Mouse (Mus musculus) layer of hippocampus, adult 11-12 months (tissue): ENCODE results near the gene Rai14.

Experiments
- DNase-seq: peaks from one replicate; pipeline ENCODE4 v3.0.0; 2022; ENCODE audit warnings: low spot score

Gene Rai14

DNA sequence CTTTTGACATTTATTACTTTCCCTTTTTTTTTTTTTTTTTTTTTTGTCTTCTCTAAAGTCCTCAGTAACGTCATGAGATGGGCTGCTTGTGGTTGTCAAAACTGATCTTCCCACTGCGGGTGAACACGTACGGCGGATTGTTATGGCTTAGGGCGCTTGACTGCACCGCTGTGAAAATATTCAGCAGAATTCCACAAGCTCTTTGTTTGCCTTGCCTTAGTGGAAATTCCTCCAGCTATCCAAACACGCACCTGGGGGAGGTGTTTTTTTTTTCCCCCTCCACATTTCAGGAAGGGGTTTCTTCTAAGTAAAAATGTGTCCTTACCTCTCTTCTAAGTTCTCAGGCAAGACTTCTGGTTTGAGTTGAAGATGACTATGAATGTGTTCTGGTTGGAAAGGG lies 6.2 kb upstream of the Rai14 start:
- no peak for DNase-seq

GRCm38 (mm10) chr15:10720188-10720587 lies 5.8 kb upstream of the Rai14 start:
- DNase-seq, result no peak

- DNase-seq, result no peak
These were observed 5.1 kb upstream of the Rai14 start for GRCm38 (mm10) chr15:10719511-10719910.

DNA sequence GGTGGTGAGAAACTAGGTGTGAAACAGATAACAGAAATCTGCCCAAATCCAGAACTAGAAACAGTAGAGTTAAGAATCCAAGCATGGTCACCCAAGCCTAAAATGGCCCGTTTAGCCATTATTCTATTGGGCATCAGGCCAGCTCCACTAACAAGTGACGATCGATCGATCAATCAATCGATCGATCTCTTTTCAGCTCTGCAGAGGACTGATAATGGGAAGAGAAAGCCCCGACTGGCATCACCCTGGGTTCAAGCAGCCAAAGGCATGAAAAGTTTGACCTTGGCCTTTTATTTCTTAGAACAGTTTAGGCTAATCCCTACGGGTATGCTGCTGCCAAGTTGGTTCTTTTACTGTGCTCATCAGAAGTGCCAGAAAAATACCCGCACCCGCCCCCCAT lies 4.3 kb upstream of the Rai14 start:
- DNase-seq, result no peak

DNA sequence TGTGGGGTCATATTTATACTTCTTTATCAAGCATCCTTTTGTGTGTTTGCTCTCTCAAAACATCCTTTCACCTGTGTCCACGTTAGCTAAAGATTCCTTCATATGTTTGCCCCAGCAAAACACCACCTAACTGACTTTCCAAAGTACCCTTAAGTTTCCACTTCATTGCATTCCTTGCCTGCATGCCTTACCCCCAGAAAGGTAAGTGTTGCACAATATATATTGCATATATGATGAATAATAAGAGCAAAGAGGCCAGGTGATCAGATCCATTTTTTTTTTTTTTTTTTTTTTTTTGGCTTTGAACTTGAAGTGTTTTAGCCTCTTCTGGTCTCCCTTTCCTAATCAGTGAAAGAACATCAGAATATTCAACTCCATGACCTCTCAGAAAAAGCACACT lies 2.9 kb upstream of the Rai14 start:
- DNase-seq, result no peak

- DNase-seq, result no peak
These were observed 1.5 kb upstream of the Rai14 start for GRCm38 (mm10) chr15:10715966-10716365.

DNA sequence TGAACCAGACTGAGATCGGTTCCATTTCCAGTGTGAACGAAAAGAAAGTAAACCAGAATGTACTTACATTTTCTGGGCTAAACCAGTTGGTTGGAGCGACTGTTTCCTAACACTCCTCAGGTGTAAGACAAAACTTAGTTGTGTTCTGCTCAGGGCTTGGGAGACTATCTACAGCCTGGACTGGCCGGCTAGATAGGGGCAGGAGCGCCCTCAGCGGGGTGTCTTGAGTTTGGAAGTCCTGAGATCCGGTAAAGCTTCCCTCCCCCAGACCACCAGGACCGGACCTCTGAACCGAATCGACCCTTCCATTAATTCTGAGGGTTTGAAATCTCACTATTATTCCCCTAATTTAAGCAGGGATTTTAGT lies 698 bp upstream of the Rai14 start:
- DNase-seq, result no peak

DNA sequence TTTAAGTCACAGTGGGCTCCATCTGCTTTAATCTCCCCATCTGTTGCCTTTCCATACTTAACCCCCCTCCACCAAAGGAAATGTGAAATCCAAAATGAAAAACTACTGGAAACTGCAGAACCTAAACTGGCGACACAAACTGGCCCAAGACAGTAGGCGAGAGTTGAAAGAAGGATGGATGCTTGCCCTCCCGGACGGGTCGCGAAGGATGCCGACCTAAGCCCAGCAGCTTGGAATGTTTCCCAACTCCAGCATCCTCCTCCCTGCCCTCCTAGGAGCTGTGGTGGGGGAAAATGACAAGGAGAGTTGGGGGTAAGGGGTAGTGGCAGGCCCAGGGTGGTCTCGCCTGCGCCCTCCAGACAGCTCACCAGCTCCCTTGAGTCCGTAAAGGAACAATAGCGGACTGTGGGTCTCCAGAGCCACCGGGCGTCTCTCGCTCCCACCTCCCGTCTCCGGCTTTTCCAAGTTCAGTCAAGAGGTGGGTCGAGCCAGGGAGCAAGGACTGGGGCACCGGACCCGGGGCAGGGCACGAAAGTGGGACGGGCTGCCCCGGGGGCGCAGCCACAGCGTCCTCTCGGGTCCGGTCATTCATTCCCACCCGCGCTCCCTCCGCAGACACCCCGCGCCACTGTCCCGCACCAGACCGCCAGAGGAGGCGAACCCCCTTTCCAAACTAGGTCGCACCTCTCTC lies 653 bp downstream of the Rai14 start:
- no peak for DNase-seq

DNA sequence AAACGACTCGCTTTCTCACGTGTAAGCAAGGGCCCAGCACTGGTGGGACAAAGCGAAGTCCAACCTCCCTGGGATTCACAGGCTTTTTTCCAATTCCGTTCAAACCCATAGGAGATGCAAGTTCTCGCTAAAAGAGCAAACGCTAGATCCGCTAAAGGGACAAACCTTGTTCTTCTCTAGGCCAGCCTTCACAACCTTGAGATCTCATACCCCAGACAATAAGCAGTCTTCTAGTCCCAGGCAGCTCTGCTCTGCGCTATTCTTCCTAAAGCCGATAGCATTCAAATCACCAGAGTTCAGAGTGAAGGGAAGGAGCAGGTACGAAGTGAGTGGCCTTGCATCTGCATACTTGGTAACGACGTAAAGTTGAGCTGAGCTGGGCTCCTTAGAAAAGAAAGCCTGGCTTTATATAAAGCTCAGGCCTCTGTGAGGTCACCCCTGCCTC lies 1.2 kb downstream of the Rai14 start:
- DNase-seq, result no peak

DNA sequence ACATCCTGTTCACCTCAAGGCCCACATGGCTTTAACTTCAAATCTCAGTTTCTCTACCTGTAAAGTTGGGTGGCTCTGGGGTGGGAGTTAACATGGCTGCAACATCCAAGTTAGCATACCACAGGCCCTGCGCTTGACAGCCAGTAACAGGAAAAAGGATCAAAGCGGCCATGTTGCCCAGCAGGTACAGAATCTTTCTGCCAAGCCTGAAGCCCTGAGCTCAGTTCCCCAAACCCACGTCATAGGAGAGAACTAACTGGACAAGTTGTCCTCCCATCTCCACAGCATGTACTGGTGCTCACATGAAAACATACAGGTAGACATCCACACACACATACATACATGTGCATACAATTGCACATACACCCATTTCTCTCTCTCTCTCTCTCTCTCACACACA lies 2.1 kb downstream of the Rai14 start:
- DNase-seq, result no peak

DNA sequence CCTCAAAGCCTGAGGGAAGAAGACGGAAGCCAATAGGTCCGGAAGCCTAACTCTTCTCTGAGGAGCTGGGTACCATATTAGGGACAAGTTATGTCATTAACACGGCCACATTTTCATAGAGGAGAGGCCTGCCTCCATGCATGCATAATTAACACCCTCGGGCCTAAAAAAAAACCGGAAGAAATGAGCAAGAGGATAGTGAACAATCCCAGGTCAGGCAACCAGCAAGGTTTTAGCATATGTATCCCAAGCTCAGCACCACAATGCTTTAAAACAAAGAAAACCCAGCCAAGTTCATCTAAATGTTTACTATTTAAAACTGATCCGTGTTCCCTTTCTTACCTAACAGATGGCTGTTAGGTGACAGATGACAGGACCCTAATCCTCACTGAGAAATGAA lies 3.2 kb downstream of the Rai14 start:
- DNase-seq, result no peak

DNA sequence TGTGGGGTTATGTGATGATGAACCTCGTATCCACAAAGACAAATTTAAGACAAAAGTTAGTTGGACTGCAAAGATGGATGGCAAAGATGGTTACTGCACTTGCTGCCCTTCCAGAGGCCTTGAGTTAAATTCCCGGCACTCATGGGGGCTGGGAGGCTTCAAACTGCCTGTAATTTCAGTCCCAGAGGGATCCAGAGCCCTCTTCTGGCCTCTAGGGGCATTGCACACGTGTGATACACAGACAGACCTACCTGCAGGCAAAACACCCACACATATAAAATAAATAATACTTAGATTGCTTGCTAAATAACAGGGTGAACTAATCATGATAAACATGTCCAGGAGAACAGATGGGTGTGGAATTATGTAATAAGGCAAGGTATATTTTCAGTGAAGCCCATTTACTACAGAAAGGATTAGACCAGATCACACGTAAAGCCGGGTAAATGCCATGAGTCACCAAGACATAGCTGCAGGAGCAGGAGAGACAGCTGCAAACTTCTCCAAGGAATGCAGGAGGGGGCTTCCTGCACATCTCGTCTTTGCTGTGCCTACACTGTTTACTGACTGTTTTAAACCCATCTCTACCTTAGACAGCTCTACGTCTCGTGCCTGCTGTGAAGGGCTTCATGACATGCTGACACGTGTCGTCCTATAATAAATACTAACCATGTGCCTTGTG lies 5.7 kb downstream of the Rai14 start:
- DNase-seq, result no peak

DNA sequence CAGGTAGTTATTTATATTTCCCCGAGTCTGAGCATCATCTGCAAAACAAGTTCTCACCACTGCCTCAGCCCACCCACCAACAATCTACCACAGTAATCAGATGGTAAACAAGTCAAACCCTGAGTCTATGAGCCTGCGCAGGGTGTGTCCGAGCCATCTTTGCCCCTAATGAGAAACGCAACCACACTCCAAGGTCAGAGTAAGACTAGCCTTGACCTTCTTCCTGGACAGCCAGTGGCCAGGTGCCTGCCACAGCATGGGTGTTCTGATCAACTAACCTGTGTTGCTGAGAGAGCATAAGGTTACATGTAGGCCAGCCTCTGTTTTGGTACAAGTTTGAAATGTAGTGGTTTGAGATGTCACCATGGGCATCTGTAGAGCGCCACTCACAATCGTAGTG lies 7.3 kb downstream of the Rai14 start:
- no peak for DNase-seq

GRCm38 (mm10) chr15:10706414-10706813 lies 8.0 kb downstream of the Rai14 start:
- DNase-seq, result no peak

- no peak for DNase-seq
These were observed 8.7 kb downstream of the Rai14 start for GRCm38 (mm10) chr15:10705752-10706151.

DNA sequence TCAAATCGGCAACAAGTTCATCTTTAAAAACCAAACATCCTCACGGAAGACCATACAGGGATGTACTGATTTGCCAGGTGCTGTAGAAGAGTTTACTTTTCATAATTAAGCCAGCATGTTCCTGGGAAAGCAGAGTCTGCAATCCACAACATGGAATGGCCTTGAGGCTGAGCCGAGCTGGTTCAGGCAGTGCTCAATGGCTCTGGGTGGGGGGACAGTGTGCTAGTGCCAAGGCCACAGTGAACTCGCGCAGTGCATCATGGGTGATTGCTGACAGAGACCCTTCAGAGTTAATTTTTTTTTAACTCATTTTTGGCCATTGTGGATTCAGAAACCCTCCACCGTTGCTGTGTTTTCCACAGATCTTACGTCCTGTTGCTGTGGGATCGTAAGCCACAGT lies 10.1 kb downstream of the Rai14 start:
- DNase-seq, result no peak

GRCm38 (mm10) chr15:10701571-10701970 lies 12.9 kb downstream of the Rai14 start:
- DNase-seq, result no peak

- no peak for DNase-seq
These were observed 13.4 kb downstream of the Rai14 start for GRCm38 (mm10) chr15:10700891-10701466.

DNA sequence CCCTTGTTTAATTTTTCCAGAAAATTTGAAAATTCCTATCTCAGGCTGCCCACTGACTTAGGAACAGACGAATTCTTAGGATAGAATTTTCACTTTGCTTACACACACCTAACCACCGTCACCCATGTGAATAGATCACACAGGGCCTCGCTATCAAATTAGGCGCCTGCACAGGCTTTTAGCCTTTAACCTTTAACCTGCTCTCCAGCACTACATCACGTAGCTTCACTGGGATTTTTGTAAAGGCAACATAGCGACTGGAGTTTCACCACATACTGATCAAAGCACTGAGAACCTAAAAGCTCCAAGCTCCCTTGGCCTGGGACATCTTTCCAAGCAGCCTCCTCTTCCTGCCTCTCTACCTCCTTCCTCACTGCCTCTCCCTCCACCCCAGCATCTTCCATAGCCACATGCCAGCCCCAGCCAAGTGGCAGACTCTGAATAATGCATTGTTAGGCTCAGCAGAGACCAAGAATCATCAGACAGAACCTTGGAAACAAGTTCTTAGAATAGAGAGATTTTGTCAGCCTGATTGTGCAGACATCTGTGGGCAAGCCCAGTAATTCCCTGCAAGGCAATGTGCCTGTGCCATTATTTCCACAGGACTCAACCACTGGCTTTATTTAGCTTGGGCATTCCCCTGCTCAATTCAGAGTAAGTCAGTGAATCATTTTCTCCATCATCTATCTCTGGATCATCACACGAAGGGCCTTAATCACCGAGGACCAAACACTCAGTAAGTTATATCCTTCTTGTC lies 17.8 kb downstream of the Rai14 start:
- DNase-seq, result no peak

GRCm38 (mm10) chr15:10692627-10693026 lies 21.8 kb downstream of the Rai14 start:
- DNase-seq, result no peak

DNA sequence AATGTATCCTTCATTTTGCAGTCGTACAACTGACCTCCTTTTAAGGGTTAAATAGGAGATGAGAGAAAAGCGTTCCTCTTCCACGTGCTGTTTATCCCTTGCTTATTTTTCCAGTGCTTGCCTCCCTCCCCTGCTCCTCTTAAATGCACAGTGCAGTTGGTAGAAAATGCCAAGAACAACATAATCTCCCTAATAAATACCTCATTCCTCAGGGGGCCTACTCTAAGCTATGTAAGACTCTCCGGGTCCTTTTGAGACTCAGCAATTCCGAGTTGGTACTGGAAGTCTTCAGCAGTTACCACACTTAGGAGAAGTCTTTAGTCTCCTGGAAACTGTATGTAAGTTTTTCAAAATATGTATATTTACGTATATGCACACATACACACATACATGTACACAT lies 22.9 kb downstream of the Rai14 start:
- DNase-seq, result no peak

DNA sequence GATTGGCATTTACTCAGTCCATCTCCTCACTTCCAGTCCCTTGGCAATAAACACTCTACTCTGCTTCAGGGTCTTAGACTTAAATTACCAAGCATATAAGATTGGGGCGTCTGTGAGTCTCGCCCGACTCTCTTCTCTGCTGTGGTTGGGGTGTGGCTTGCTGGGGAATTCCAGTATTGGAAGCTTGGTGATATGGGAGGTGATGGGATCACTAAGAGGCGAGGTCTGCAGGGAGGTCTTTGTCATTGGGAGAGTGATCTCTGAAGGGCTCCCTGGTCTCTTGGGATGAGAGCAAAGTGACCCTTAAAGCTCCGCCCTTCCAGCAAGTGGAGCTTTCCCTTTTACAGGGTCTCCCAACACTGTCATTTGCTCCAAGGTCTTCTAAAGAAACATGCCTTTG lies 23.5 kb downstream of the Rai14 start:
- DNase-seq, result no peak

DNA sequence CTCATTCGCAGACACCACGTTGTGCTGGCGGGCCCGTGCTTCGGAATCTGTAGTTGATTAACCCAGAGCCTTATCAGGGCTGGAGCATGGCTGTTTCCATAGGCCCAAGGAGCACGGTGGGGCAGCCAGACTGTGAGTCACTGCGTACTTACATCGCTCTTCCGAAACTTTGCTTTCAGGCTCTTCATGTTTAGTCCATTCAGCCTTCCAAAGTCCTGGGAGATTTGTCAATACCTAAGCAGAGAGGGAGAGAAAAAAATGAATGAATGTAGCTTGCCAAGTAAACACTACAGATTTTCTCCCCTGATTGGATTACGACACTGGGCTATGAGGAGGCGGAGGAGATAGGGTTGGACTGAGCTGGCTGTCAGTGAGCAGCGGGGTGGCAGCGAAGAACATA lies 24.2 kb downstream of the Rai14 start:
- DNase-seq, result no peak
